In genomic region chr11:52341476-52341875, GRCm38 (mm10) we compare ENCODE assay signal across 15 mouse cellular contexts. TPM values are rescaled to one million over a fixed set of nuclear protein-coding genes. Genes with fewer than 3 reads are reported as not detected.
DNase-seq lines count a peak whose midpoint lies in the region; ATAC-seq lines count a peak whose summit lies in the region.
"Had no signal": no experiment of that assay in that cellular context is flagged by ENCODE, and none has a peak within 500 bp of the region (broad histone marks: within the 10 kb centered on the region; RNA-seq: fewer than 3 reads in every experiment).

No protein-coding gene starts in this region.

- H3K9ac ChIP-seq in heart, embryonic 16.5 days (ENCODE audit: low read length) = 0 out of 2 replicates have a peak overlapping the region, but pooled peaks have one; percentile 4
- H3K9ac ChIP-seq: forebrain, embryonic 15.5 days; liver, postnatal 0 days had no signal

- no peak for DNase-seq in heart, adult 8-10 months (ENCODE audit: low spot score)
- DNase-seq in CD8-positive naive resting alpha-beta T cell, adult 2 months (ENCODE audit: low read depth in 2 of 2, low spot score in 2 of 2) = peak; percentile 39 to 43
- peak; percentile 36 for DNase-seq in T-cell, adult 2 months (ENCODE audit: low spot score)
- DNase-seq in thymus, postnatal 10 days (ENCODE audit: low spot score in 2 of 2) = peak; percentile 53 to 58
- no peak for DNase-seq in neural tube, embryonic 10.5 days (ENCODE audit: extremely low spot score, low spot score)
- DNase-seq in lung, adult 18-20 months = no peak
- DNase-seq: B cell, adult 2 months; cerebellum, postnatal 10 days; heart, adult 18-20 months; heart, postnatal 36 days; liver, postnatal 0 days; lung, postnatal 36 days; right cerebral cortex, postnatal 4 days had no signal

- ATAC-seq in heart, embryonic 16.5 days (replicated peaks; ENCODE audit: extremely low read depth, insufficient read depth, low FRiP score) = no peak
- ATAC-seq: forebrain, embryonic 15.5 days had no signal

- no peaks in the 10 kb centered on the region for H3K36me3 ChIP-seq in heart, embryonic 16.5 days (ENCODE audit: control insufficient read depth, insufficient read depth)
- H3K36me3 ChIP-seq: forebrain, embryonic 15.5 days had no signal

- no peaks in the 10 kb centered on the region for H3K27me3 ChIP-seq in heart, embryonic 16.5 days (ENCODE audit: control insufficient read depth, insufficient read depth, low read length)
- H3K27me3 ChIP-seq: forebrain, embryonic 15.5 days had no signal

- no peak overlapping the region for H3K4me2 ChIP-seq in heart, embryonic 16.5 days (ENCODE audit: low read depth, low read length)
- H3K4me2 ChIP-seq: forebrain, embryonic 15.5 days had no signal

- peak overlapping the region; percentile 11; the same call in 1 of the 2 replicates for H3K27ac ChIP-seq in heart, embryonic 16.5 days (ENCODE audit: low read length)
- H3K27ac ChIP-seq: forebrain, embryonic 15.5 days had no signal

- H3K4me1 ChIP-seq in heart, embryonic 16.5 days (ENCODE audit: control insufficient read depth, insufficient read depth, low read length) = peaks cover 8% of the 10 kb centered on the region; the same call in 1 of the 2 replicates

- WGBS in heart, embryonic 16.5 days = 83% methylated on average over 5 of the region's 5 CpGs

- H3K4me3 ChIP-seq in heart, embryonic 16.5 days (ENCODE audit: low read length) = no peak overlapping the region
- H3K4me3 ChIP-seq: forebrain, embryonic 15.5 days had no signal

- H3K9me3 ChIP-seq in heart, embryonic 16.5 days (replicated peaks; ENCODE audit: control insufficient read depth, low read length) = no peaks in the 10 kb centered on the region
- H3K9me3 ChIP-seq: forebrain, embryonic 15.5 days had no signal

RNA-seq across cellular contexts. Expression of gene Vdac1, which starts 19.2 kb away (rescaled TPM):
- polyA plus RNA-seq in heart, embryonic 16.5 days (2015; fragmentation: Nextera tagmentation; extraction: Ambion mirVana) = 541 and 624 TPM in 2 replicates
- 1,000 to 10,000 TPM; 1,103 to 1,162 (median 1,146) TPM for total RNA-seq in heart, adult 8-10 months (2022)

RNA-seq across cellular contexts. Expression of gene 9530068E07Rik, which starts 54.8 kb away (rescaled TPM):
- polyA plus RNA-seq in heart, embryonic 16.5 days (2015; fragmentation: Nextera tagmentation; extraction: Ambion mirVana) = 182 and 205 TPM in 2 replicates
- total RNA-seq in heart, adult 8-10 months (2022) = 10 to 100 TPM; 69.8 to 70.9 (median 70.0) TPM

RNA-seq across cellular contexts. Expression of gene Tcf7, which starts 58.7 kb away (rescaled TPM):
- 29.0 and 65.0 TPM in 2 replicates for polyA plus RNA-seq in heart, embryonic 16.5 days (2015; fragmentation: Nextera tagmentation; extraction: Ambion mirVana)
- total RNA-seq in heart, adult 8-10 months (2022) = 1 to 10 TPM in 1 of 4 experiments, under 1 TPM in 3; 0.44 to 1.0 (median 0.83) TPM

Comparison
In these comparisons a context has a peak if more than half of its experiments do, and no peak if none do; other contexts are left out.
1. DNase-seq: peak in CD8-positive naive resting alpha-beta T cell, adult 2 months (2 of 2), T-cell, adult 2 months (single experiment) and thymus, postnatal 10 days (2 of 2); none in heart, adult 8-10 months (single experiment), neural tube, embryonic 10.5 days (single experiment) and lung, adult 18-20 months (0 of 2).